Mouse (Mus musculus) embryonic facial prominence, embryonic 15.5 days (tissue): ENCODE measurements around the gene Macf1. TPM values are rescaled to one million over a fixed set of nuclear protein-coding genes. Genes with fewer than 3 reads are reported as not detected.
A peak's percentile ranks its signal among the peaks of the same experiment; 100 is the strongest.
"Not testable (repeated sequence)": the region's sequence is repeated elsewhere in the genome, so short reads cannot be mapped to it uniquely, and the experiment has no call there.

ENCODE experiments used
- ATAC-seq: fragments of 200-750 bp; cut with Nextera tagmentation; 2 replicates; pipeline ENCODE4 v1.8.0; 2017; ENCODE audit warnings: low read depth, moderate TSS enrichment; ENCODE audit not compliant: insufficient number of reproducible peaks, low FRiP score, low TSS enrichment
- H3K27ac ChIP-seq: fragments of 300-500 bp; sonication (generic); replicated peaks from 2 replicates; pipeline ENCODE4 v1.5.1; 2015; ENCODE audit warnings: mild to moderate bottlenecking, inconsistent platforms
- H3K27me3 ChIP-seq: fragments of 300-500 bp; sonication (generic); 2 replicates; pipeline ENCODE4 v1.6.1; 2015; ENCODE audit warnings: inconsistent platforms
- H3K36me3 ChIP-seq: fragments of 300-500 bp; sonication (generic); 2 replicates; pipeline ENCODE4 v1.6.1; 2015; ENCODE audit warnings: mild to moderate bottlenecking, inconsistent platforms
- H3K4me1 ChIP-seq: fragments of 300-500 bp; sonication (generic); 2 replicates; pipeline ENCODE4 v1.6.1; 2015; ENCODE audit warnings: inconsistent platforms
- H3K4me2 ChIP-seq: fragments of 300-500 bp; sonication (generic); replicated peaks from 2 replicates; pipeline ENCODE4 v1.6.1; 2015; ENCODE audit warnings: mild to moderate bottlenecking, inconsistent platforms
- H3K4me3 ChIP-seq: fragments of 300-500 bp; sonication (generic); replicated peaks from 2 replicates; pipeline ENCODE4 v1.5.1; 2015; ENCODE audit warnings: mild to moderate bottlenecking, inconsistent platforms
- H3K9ac ChIP-seq: fragments of 300-500 bp; sonication (generic); 2 replicates; pipeline ENCODE4 v1.6.1; 2015; ENCODE audit warnings: inconsistent platforms
- H3K9me3 ChIP-seq: fragments of 300-500 bp; sonication (generic); replicated peaks from 2 replicates; pipeline ENCODE4 v1.6.1; 2016; ENCODE audit warnings: inconsistent platforms
- WGBS: fragments of 180-500 bp; shearing (Covaris S2); methylation state at CpG from one replicate; pipeline ENCODE4 v1.1.7; 2015; 5-methylcytosine and 5-hydroxymethylcytosine counted together
- polyA plus RNA-seq: library from polyadenylated mRNA; unstranded; fragments of >200 nt; fragmentation: Nextera tagmentation; extraction: Ambion mirVana; gene quantifications from 2 replicates; pipeline ENCODE4 v1.2.1, GENCODE M21; 2015

The Macf1 gene
- polyA plus RNA-seq, 1 experiment from 2014 or later, result 42.5 TPM

GRCm38 (mm10) chr4:123340232-123340631, 343.9 kb downstream of the Macf1 start:
- Histone ChIP-seq H3K9ac (no peak overlapping the region), H3K4me3 (no peak overlapping the region), H3K27ac (no peak overlapping the region), H3K4me2 (no peak overlapping the region), H3K36me3 (no peaks in the 10 kb centered on the region), H3K27me3 (peaks cover 41% of the 10 kb centered on the region), H3K4me1 (peaks cover 16% of the 10 kb centered on the region), H3K9me3 (no peaks in the 10 kb centered on the region)
- whole genome bisulfite sequencing, result 63% methylated on average over 5 of the region's 5 CpGs
- no peak for ATAC-seq

- WGBS, result 60% methylated on average over 4 of the region's 4 CpGs
- H3K36me3 ChIP-seq, result no peaks in the 10 kb centered on the region
- H3K4me2 ChIP-seq, result no peak overlapping the region
- H3K27me3 ChIP-seq, result peaks cover 26% of the 10 kb centered on the region
- ATAC-seq, result no peak
- H3K27ac ChIP-seq, result no peak overlapping the region
- H3K9me3 ChIP-seq, result no peaks in the 10 kb centered on the region
- peaks cover 8% of the 10 kb centered on the region for H3K4me1 ChIP-seq
- H3K4me3 ChIP-seq, result no peak overlapping the region
- H3K9ac ChIP-seq, result no peak overlapping the region
Observed at GRCm38 (mm10) chr4:123337693-123338092, 346.5 kb downstream of the Macf1 start.

DNA sequence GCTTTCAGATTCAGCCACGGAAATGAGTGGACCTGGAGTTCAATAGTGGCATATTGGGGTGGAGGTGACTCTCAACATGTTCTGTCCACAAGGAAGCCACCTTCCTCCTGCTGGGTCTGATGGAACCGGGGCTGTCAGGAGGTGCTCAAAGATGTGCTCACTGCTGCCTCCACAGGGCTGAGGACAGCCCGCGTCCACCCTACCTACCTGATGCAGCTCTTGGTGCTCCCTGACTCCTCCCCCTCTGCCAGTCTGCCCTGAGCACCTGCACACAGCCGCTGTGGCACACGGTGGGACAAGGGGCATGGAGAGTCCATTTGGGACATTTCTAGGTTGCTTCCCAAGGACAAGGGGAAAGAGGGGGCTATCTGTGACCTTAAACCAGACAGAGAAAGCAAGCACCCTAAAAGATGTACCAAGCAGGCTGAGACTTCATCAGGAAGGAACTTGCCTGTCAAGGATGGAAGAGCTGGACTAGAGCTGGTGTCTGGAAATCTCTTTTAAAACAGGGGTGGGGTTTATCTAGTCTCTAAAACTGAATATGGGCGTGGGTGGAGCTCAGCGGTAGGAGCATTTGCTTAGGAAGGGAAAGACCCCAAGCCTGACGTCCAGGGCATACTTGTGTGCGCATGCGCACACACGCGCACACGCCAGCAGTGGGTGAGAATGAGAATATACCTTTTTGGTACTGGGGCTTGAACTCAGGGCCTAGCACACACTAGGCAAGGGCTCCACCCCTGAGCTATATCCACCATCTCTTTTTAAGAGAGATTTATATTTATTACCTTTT, 348.2 kb downstream of the Macf1 start:
- H3K9me3 ChIP-seq, result no peaks in the 10 kb centered on the region
- 64% methylated on average over 14 of the region's 14 CpGs for WGBS

GRCm38 (mm10) chr4:123335244-123335643, 348.9 kb downstream of the Macf1 start:
- not testable (repeated sequence) for H3K4me2 ChIP-seq
- WGBS, result 60% methylated on average over 10 of the region's 10 CpGs
- ATAC-seq, result 0 out of 2 replicates have a peak, but pooled peaks have one; percentile 34

More for the DNA sequence above, 348.2 kb downstream of the Macf1 start:
- Histone ChIP-seq H3K27me3 (peaks cover 9% of the 10 kb centered on the region), H3K4me3 (no peak overlapping the region), H3K36me3 (no peaks in the 10 kb centered on the region), H3K9ac (no peak overlapping the region), H3K27ac (no peak overlapping the region), H3K4me1 (no peaks in the 10 kb centered on the region), H3K4me2 (no peak overlapping the region)
- ATAC-seq, result no peak

GRCm38 (mm10) chr4:123334177-123334576, 350.0 kb downstream of the Macf1 start:
- no peaks in the 10 kb centered on the region for H3K9me3 ChIP-seq
- no peaks in the 10 kb centered on the region for H3K4me1 ChIP-seq
- H3K27me3 ChIP-seq, result no peaks in the 10 kb centered on the region
- ATAC-seq, result 0 out of 2 replicates have a peak, but pooled peaks have one; percentile 59
- no peak overlapping the region for H3K27ac ChIP-seq
- H3K36me3 ChIP-seq, result no peaks in the 10 kb centered on the region
- no peak overlapping the region for H3K9ac ChIP-seq
- 42% methylated on average over 3 of the region's 3 CpGs for WGBS
- no peak overlapping the region for H3K4me2 ChIP-seq
- no peak overlapping the region for H3K4me3 ChIP-seq

More at GRCm38 (mm10) chr4:123335244-123335643, 348.9 kb downstream of the Macf1 start:
- not testable (repeated sequence) for H3K36me3 ChIP-seq, H3K9ac ChIP-seq, H3K4me1 ChIP-seq, H3K4me3 ChIP-seq, H3K27me3 ChIP-seq, H3K9me3 ChIP-seq, H3K27ac ChIP-seq

DNA sequence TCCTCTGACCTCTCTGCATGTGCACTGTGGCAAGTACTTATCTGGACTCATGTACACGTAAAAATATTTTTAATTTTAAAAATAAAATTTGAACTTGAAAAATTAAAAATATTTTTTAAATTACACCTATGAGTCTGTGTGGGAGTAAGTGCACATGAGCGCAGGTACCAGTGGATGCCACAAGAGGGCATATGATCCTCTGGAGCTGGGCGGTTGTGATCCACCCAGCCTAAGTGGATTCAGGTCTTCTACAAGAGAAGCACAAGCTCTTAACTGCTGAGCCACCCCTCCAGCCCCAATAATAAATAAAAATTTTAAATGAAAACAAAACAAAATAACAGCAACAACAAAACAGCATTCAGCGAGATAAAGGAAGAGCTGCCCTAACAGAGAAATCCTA, 351.0 kb downstream of the Macf1 start:
- Histone ChIP-seq H3K4me1 (no peaks in the 10 kb centered on the region), H3K36me3 (no peaks in the 10 kb centered on the region), H3K27ac (no peak overlapping the region), H3K9ac (no peak overlapping the region), H3K4me2 (no peak overlapping the region), H3K9me3 (no peaks in the 10 kb centered on the region), H3K27me3 (no peaks in the 10 kb centered on the region), H3K4me3 (no peak overlapping the region)
- ATAC-seq, result no peak
- WGBS, result 94% methylated on average over 4 of the region's 4 CpGs

DNA sequence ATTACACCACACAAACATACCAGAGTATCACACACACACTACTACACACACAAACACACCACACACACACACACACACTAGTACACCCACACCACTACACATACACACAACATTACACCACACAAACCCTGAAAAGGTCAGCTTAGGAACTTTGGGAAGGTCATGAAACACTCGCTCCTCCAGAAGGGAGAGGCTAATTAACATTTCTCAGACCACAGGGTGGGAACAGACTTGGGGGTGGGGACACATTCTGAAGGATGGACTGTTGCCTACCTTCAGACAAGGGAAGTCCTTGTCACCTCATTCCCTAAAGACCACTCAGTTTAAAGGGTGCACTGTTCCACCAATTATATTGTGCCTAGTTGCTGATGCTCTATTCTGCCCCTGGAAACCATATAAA, 352.2 kb downstream of the Macf1 start:
- not testable (repeated sequence) for H3K9ac ChIP-seq, H3K4me2 ChIP-seq, H3K4me1 ChIP-seq, H3K27ac ChIP-seq, H3K36me3 ChIP-seq, H3K4me3 ChIP-seq, H3K27me3 ChIP-seq, H3K9me3 ChIP-seq, ATAC-seq
- WGBS, result 79% methylated on average over 1 of the region's 1 CpGs

DNA sequence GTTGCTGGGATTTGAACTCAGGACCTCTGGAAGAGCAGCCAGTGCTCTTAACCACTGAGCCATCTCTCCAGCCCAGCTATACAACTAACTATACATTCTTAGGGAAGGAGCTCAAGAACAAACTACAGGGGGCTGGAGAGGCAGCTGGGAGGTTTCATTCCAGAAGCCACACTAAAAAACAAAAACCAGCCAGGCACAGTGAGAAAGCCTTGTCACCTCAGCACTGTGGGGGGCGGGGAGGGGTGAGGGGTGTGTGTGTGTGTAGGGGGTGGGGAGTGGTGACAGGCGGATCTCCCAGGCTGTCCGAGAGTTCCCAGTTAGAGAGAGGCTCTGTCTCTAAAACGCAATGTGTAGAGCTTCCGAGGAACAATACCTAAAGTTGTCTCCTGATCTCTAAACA, 352.8 kb downstream of the Macf1 start:
- Histone ChIP-seq H3K27ac (no peak overlapping the region), H3K4me2 (no peak overlapping the region), H3K36me3 (no peaks in the 10 kb centered on the region), H3K4me1 (no peaks in the 10 kb centered on the region; the same call in 1 of the 2 replicates), H3K9ac (no peak overlapping the region), H3K4me3 (no peak overlapping the region), H3K9me3 (no peaks in the 10 kb centered on the region), H3K27me3 (no peaks in the 10 kb centered on the region)
- no peak for ATAC-seq
- 56% methylated on average over 5 of the region's 5 CpGs for whole genome bisulfite sequencing

- Histone ChIP-seq H3K27ac (no peak overlapping the region), H3K9me3 (no peaks in the 10 kb centered on the region), H3K4me2 (no peak overlapping the region), H3K36me3 (no peaks in the 10 kb centered on the region), H3K4me3 (no peak overlapping the region), H3K27me3 (no peaks in the 10 kb centered on the region; the same call in 1 of the 2 replicates), H3K9ac (no peak overlapping the region), H3K4me1 (peaks cover 4% of the 10 kb centered on the region; the same call in 1 of the 2 replicates)
- WGBS, result 73% methylated on average over 6 of the region's 6 CpGs
- no peak for ATAC-seq
Observed at GRCm38 (mm10) chr4:123328946-123329345, 355.2 kb downstream of the Macf1 start.

- WGBS, result 53% methylated on average over 3 of the region's 3 CpGs
- H3K4me2 ChIP-seq, result no peak overlapping the region
- H3K9ac ChIP-seq, result no peak overlapping the region
- H3K4me1 ChIP-seq, result peaks cover 4% of the 10 kb centered on the region; the same call in 1 of the 2 replicates
- no peak overlapping the region for H3K4me3 ChIP-seq
- peaks cover 8% of the 10 kb centered on the region for H3K27me3 ChIP-seq
- no peaks in the 10 kb centered on the region for H3K9me3 ChIP-seq
- H3K27ac ChIP-seq, result no peak overlapping the region
- no peaks in the 10 kb centered on the region for H3K36me3 ChIP-seq
- no peak for ATAC-seq
Observed at GRCm38 (mm10) chr4:123327630-123328029, 356.5 kb downstream of the Macf1 start.

- Histone ChIP-seq H3K4me3 (no peak overlapping the region), H3K9me3 (no peaks in the 10 kb centered on the region), H3K4me2 (no peak overlapping the region), H3K27ac (no peak overlapping the region), H3K4me1 (peaks cover 4% of the 10 kb centered on the region; the same call in 1 of the 2 replicates), H3K9ac (no peak overlapping the region), H3K36me3 (no peaks in the 10 kb centered on the region), H3K27me3 (peaks cover 16% of the 10 kb centered on the region)
- no peak for ATAC-seq
- 66% methylated on average over 3 of the region's 3 CpGs for WGBS
Observed at GRCm38 (mm10) chr4:123326087-123326486, 358.1 kb downstream of the Macf1 start.

- H3K9me3 ChIP-seq, result no peaks in the 10 kb centered on the region
- no peak within 1 kb of the TSS for H3K9ac ChIP-seq
- H3K27me3 ChIP-seq, result peaks cover 16% of the 10 kb centered on the region
- ATAC-seq, result no peak
- H3K4me3 ChIP-seq, result peak within 1 kb of the TSS; percentile 30
- 8% methylated on average over 13 of the region's 13 CpGs for WGBS
- peak within 1 kb of the TSS; percentile 48 for H3K4me2 ChIP-seq
- no peak within 1 kb of the TSS for H3K27ac ChIP-seq
- H3K36me3 ChIP-seq, result no peaks in the 10 kb centered on the region
- peaks cover 4% of the 10 kb centered on the region; the same call in 1 of the 2 replicates for H3K4me1 ChIP-seq
Observed at GRCm38 (mm10) chr4:123323534-123323933, 360.6 kb downstream of the Macf1 start, which contains the start of gene Oxct2a. Oxct2a (minus strand) TSS chr4:123323634.
